Mouse (Mus musculus) liver, adult 2 months (tissue): ENCODE results near the gene Tmem132b.

Experiments used
- CTCF ChIP-seq: fragments of 200-500 bp; IDR thresholded peaks from 2 replicates; pipeline ENCODE4 v1.5.1; 2011; ENCODE audit warnings: low read depth, low read length, control low read depth
- POLR2A ChIP-seq: fragments of 200-500 bp; IDR thresholded peaks from 2 replicates; pipeline ENCODE4 v1.6.1; 2011; ENCODE audit warnings: low read length, control low read depth; ENCODE audit not compliant: insufficient read depth; ENCODE audit errors: extremely low read depth

- no peak for TF ChIP-seq CTCF
- no peak for TF ChIP-seq POLR2A
These were observed 47.6 kb upstream of the Tmem132b start for GRCm38 (mm10) chr5:125483712-125484611.
